Mouse (Mus musculus) limb, embryonic 11.5 days (tissue): ENCODE data around the gene Kcnj14. TPM values are rescaled to one million over a fixed set of nuclear protein-coding genes. Genes with fewer than 3 reads are reported as not detected.
A peak's percentile ranks its signal among the peaks of the same experiment; 100 is the strongest.

ENCODE experiments used
- ATAC-seq: fragments of 200-750 bp; cut with Nextera tagmentation; 2 replicates; pipeline ENCODE4 v1.8.0; 2017; ENCODE audit warnings: low read depth; ENCODE audit not compliant: insufficient number of reproducible peaks, low FRiP score, low TSS enrichment
- DNase-seq: peaks from one replicate; pipeline ENCODE4 v3.0.0-alpha.2; 2015; ENCODE audit warnings: low spot score
- H3K27ac ChIP-seq: fragments of 300-500 bp; sonication (generic); replicated peaks from 2 replicates; pipeline ENCODE4 v1.5.1; 2014; ENCODE audit warnings: low read depth, mild to moderate bottlenecking, low read length
- H3K27me3 ChIP-seq: fragments of 300-500 bp; sonication (generic); 2 replicates; pipeline ENCODE4 v1.6.1; 2014; ENCODE audit warnings: mild to moderate bottlenecking, low read length, mixed read lengths; ENCODE audit not compliant: control insufficient read depth, insufficient read depth
- H3K36me3 ChIP-seq: fragments of 300-500 bp; sonication (generic); 2 replicates; pipeline ENCODE4 v1.6.1; 2014; ENCODE audit warnings: mild to moderate bottlenecking, low read length, moderate library complexity, mixed read lengths; ENCODE audit not compliant: control insufficient read depth, insufficient read depth
- H3K4me1 ChIP-seq: fragments of 300-500 bp; sonication (generic); 2 replicates; pipeline ENCODE4 v1.6.1; 2014; ENCODE audit warnings: low read length, mixed read lengths; ENCODE audit not compliant: control insufficient read depth, insufficient read depth
- H3K4me2 ChIP-seq: fragments of 300-500 bp; sonication (generic); 2 replicates; pipeline ENCODE4 v1.6.1; 2014; ENCODE audit warnings: low read depth, mild to moderate bottlenecking, moderate library complexity; ENCODE audit not compliant: severe bottlenecking
- H3K4me3 ChIP-seq: fragments of 300-500 bp; sonication (generic); 2 replicates; pipeline ENCODE4 v1.5.1; 2014; ENCODE audit warnings: low read depth, low read length
- H3K9ac ChIP-seq: fragments of 300-500 bp; sonication (generic); 2 replicates; pipeline ENCODE4 v1.6.1; 2014; ENCODE audit warnings: mild to moderate bottlenecking, low read length
- H3K9me3 ChIP-seq: fragments of 300-500 bp; sonication (generic); 2 replicates; pipeline ENCODE4 v1.6.1; 2016; ENCODE audit warnings: low read length; ENCODE audit not compliant: control insufficient read depth
- WGBS: fragments of 180-500 bp; shearing (Covaris S2); extraction: QIAGEN DNeasy Blood & Tissue Kit; methylation state at CpG from one replicate; pipeline ENCODE4 v1.1.7; 2014; 5-methylcytosine and 5-hydroxymethylcytosine counted together
- polyA plus RNA-seq: library from polyadenylated mRNA; unstranded; fragments of >200 nt; fragmentation: Nextera tagmentation; extraction: Ambion mirVana; gene quantifications from 2 replicates; pipeline ENCODE4 v1.2.1, GENCODE M21; 2014

Kcnj14 gene
- polyA plus RNA-seq, 1 experiment from 2014 or later = 1.4 TPM

- peak overlapping the region; percentile 83 for H3K4me2 ChIP-seq
- H3K4me1 ChIP-seq = peaks cover 23% of the 10 kb centered on the region
- no peaks in the 10 kb centered on the region for H3K36me3 ChIP-seq
- DNase-seq = peak; percentile 94
- H3K27me3 ChIP-seq = peaks cover 48% of the 10 kb centered on the region
- WGBS = under 1% methylated on average over 100 of the region's 117 CpGs
- no peak overlapping the region for H3K27ac ChIP-seq
- H3K4me3 ChIP-seq = peak overlapping the region; percentile 52
- peak overlapping the region; percentile 85 for H3K9ac ChIP-seq
- peak; percentile 56; the same call in 1 of the 2 replicates for ATAC-seq
- H3K9me3 ChIP-seq = no peaks in the 10 kb centered on the region
Observed at GRCm38 (mm10) chr7:45865925-45866910, 41.6 kb upstream of the Kcnj14 start.

GRCm38 (mm10) chr7:45864435-45864834 lies 39.9 kb upstream of the Kcnj14 start:
- Histone ChIP-seq H3K9ac (no peak overlapping the region), H3K4me1 (peaks cover 8% of the 10 kb centered on the region), H3K4me3 (no peak overlapping the region), H3K27me3 (peaks cover 31% of the 10 kb centered on the region), H3K9me3 (no peaks in the 10 kb centered on the region), H3K36me3 (no peaks in the 10 kb centered on the region), H3K4me2 (no peak overlapping the region), H3K27ac (no peak overlapping the region)
- DNase-seq = no peak
- ATAC-seq = no peak
- 73% methylated on average over 3 of the region's 3 CpGs for WGBS

GRCm38 (mm10) chr7:45862804-45863203 lies 38.2 kb upstream of the Kcnj14 start:
- ATAC-seq (no peak), DNase-seq (no peak)
- WGBS = 83% methylated on average over 7 of the region's 7 CpGs
- Histone ChIP-seq H3K4me1 (0 out of 2 replicates have a peak, but pooled peaks cover 5% of the 10 kb centered on the region), H3K9me3 (no peaks in the 10 kb centered on the region), H3K27me3 (peaks cover 14% of the 10 kb centered on the region), H3K27ac (no peak overlapping the region), H3K9ac (no peak overlapping the region), H3K4me3 (no peak overlapping the region), H3K36me3 (no peaks in the 10 kb centered on the region), H3K4me2 (no peak overlapping the region)

GRCm38 (mm10) chr7:45859008-45859407 lies 34.4 kb upstream of the Kcnj14 start:
- no peak overlapping the region for H3K27ac ChIP-seq
- no peak overlapping the region for H3K4me2 ChIP-seq
- H3K27me3 ChIP-seq = no peaks in the 10 kb centered on the region; the same call in 1 of the 2 replicates
- no peak overlapping the region for H3K4me3 ChIP-seq
- H3K9me3 ChIP-seq = no peaks in the 10 kb centered on the region
- no peaks in the 10 kb centered on the region for H3K4me1 ChIP-seq
- WGBS = 52% methylated on average over 4 of the region's 4 CpGs
- ATAC-seq (no peak), DNase-seq (no peak)
- no peak overlapping the region for H3K9ac ChIP-seq
- no peaks in the 10 kb centered on the region for H3K36me3 ChIP-seq

GRCm38 (mm10) chr7:45856950-45857901 lies 32.6 kb upstream of the Kcnj14 start:
- H3K9ac ChIP-seq = peak overlapping the region; percentile 47
- DNase-seq (peak; percentile 63), ATAC-seq (peak; percentile 42; the same call in 1 of the 2 replicates)
- WGBS = 1% methylated on average over 30 of the region's 30 CpGs
- no peak overlapping the region for H3K27ac ChIP-seq
- no peaks in the 10 kb centered on the region for H3K9me3 ChIP-seq
- H3K4me1 ChIP-seq = no peaks in the 10 kb centered on the region
- peak overlapping the region; percentile 38 for H3K4me3 ChIP-seq
- no peaks in the 10 kb centered on the region; the same call in 1 of the 2 replicates for H3K27me3 ChIP-seq
- H3K4me2 ChIP-seq = peak overlapping the region; percentile 76
- H3K36me3 ChIP-seq = no peaks in the 10 kb centered on the region

- 83% methylated on average over 12 of the region's 12 CpGs for WGBS
- Histone ChIP-seq H3K4me1 (no peaks in the 10 kb centered on the region), H3K27me3 (no peaks in the 10 kb centered on the region; the same call in 1 of the 2 replicates), H3K9me3 (no peaks in the 10 kb centered on the region), H3K4me2 (no peak overlapping the region), H3K4me3 (no peak overlapping the region), H3K27ac (no peak overlapping the region), H3K36me3 (no peaks in the 10 kb centered on the region), H3K9ac (no peak overlapping the region)
- DNase-seq (no peak), ATAC-seq (no peak)
Observed at GRCm38 (mm10) chr7:45853089-45853488, 28.5 kb upstream of the Kcnj14 start.

GRCm38 (mm10) chr7:45850661-45851060 lies 26.1 kb upstream of the Kcnj14 start:
- H3K27me3 ChIP-seq = no peaks in the 10 kb centered on the region
- 79% methylated on average over 3 of the region's 3 CpGs for WGBS

GRCm38 (mm10) chr7:45848447-45849027 lies 24.0 kb upstream of the Kcnj14 start:
- H3K9me3 ChIP-seq = no peaks in the 10 kb centered on the region
- no peaks in the 10 kb centered on the region for H3K4me1 ChIP-seq
- H3K27me3 ChIP-seq = no peaks in the 10 kb centered on the region
- no peaks in the 10 kb centered on the region for H3K36me3 ChIP-seq
- no peak overlapping the region for H3K27ac ChIP-seq
- no peak for DNase-seq
- H3K4me3 ChIP-seq = no peak overlapping the region
- WGBS = 18% methylated on average over 6 of the region's 6 CpGs
- peak overlapping the region; percentile 43; the same call in 1 of the 2 replicates for H3K9ac ChIP-seq
- H3K4me2 ChIP-seq = no peak overlapping the region
- no peak for ATAC-seq

More at GRCm38 (mm10) chr7:45850661-45851060, 26.1 kb upstream of the Kcnj14 start:
- Histone ChIP-seq H3K9ac (no peak overlapping the region), H3K4me2 (no peak overlapping the region), H3K27ac (no peak overlapping the region), H3K4me1 (no peaks in the 10 kb centered on the region), H3K4me3 (no peak overlapping the region), H3K9me3 (no peaks in the 10 kb centered on the region), H3K36me3 (no peaks in the 10 kb centered on the region)
- ATAC-seq (no peak), DNase-seq (no peak)
